ENCODE assay signal across 32 mouse cellular contexts in genomic region chr5:4259260-4259659, GRCm38 (mm10).
"Had no signal": no experiment of that assay in that cellular context is flagged by ENCODE, and none has a peak within 500 bp of the region (broad histone marks: within the 10 kb centered on the region; RNA-seq: fewer than 3 reads in every experiment).

No protein-coding gene starts in this region.

- H3K4me1 ChIP-seq: liver, embryonic 12.5 days; liver, embryonic 13.5 days; liver, embryonic 15.5 days; lung, embryonic 15.5 days; megakaryocyte, embryonic 14.5 days; midbrain, embryonic 10.5 days; midbrain, embryonic 12.5 days; neural tube, embryonic 12.5 days had no signal

- H3K9me3 ChIP-seq: limb, embryonic 10.5 days; limb, embryonic 13.5 days; limb, embryonic 15.5 days; liver, embryonic 12.5 days; liver, embryonic 13.5 days; liver, embryonic 15.5 days; lung, embryonic 15.5 days; megakaryocyte, embryonic 14.5 days; midbrain, embryonic 10.5 days; midbrain, embryonic 12.5 days; midbrain, embryonic 15.5 days; neural tube, embryonic 12.5 days had no signal

- H3K27ac ChIP-seq: left cerebral cortex, adult 2 months; limb, embryonic 10.5 days; limb, embryonic 12.5 days; limb, embryonic 13.5 days; limb, embryonic 15.5 days; liver, embryonic 12.5 days; liver, embryonic 13.5 days; liver, embryonic 14.5 days; liver, embryonic 15.5 days; lung, embryonic 15.5 days; macrophage; midbrain, embryonic 10.5 days; midbrain, embryonic 12.5 days; midbrain, embryonic 15.5 days; neural tube, embryonic 12.5 days had no signal

- H3K36me3 ChIP-seq: limb, embryonic 10.5 days; limb, embryonic 12.5 days; limb, embryonic 13.5 days; limb, embryonic 15.5 days; liver, embryonic 12.5 days; liver, embryonic 13.5 days; liver, embryonic 15.5 days; lung, embryonic 15.5 days; midbrain, embryonic 10.5 days; midbrain, embryonic 12.5 days; midbrain, embryonic 15.5 days; neural tube, embryonic 12.5 days had no signal

- H3K27me3 ChIP-seq: limb, embryonic 12.5 days; limb, embryonic 13.5 days; limb, embryonic 15.5 days; liver, embryonic 12.5 days; liver, embryonic 13.5 days; liver, embryonic 15.5 days; lung, embryonic 15.5 days; megakaryocyte, embryonic 14.5 days; midbrain, embryonic 12.5 days; midbrain, embryonic 15.5 days; neural tube, embryonic 12.5 days had no signal

- H3K9ac ChIP-seq: limb, embryonic 12.5 days; limb, embryonic 13.5 days; limb, embryonic 15.5 days; liver, embryonic 12.5 days; liver, embryonic 13.5 days; liver, embryonic 14.5 days; liver, embryonic 15.5 days; liver, postnatal 0 days; lung, embryonic 14.5 days; lung, embryonic 15.5 days; midbrain, embryonic 12.5 days; midbrain, embryonic 15.5 days; neural tube, embryonic 12.5 days had no signal

- ATAC-seq: liver, embryonic 12.5 days; liver, postnatal 0 days; lung, postnatal 0 days; midbrain, embryonic 15.5 days; midbrain, embryonic 16.5 days had no signal

- H3K4me3 ChIP-seq: left cerebral cortex, adult 2 months; limb, embryonic 10.5 days; limb, embryonic 12.5 days; limb, embryonic 13.5 days; limb, embryonic 15.5 days; liver, embryonic 12.5 days; liver, embryonic 13.5 days; liver, embryonic 15.5 days; lung, embryonic 15.5 days; megakaryocyte, embryonic 14.5 days; midbrain, embryonic 10.5 days; midbrain, embryonic 12.5 days; midbrain, embryonic 15.5 days; myocyte; neural tube, embryonic 12.5 days had no signal

- DNase-seq: left cerebral cortex, postnatal 4 days; liver; liver, embryonic 13.5 days; liver, postnatal 0 days; lung, adult 18-20 months; lung, adult 2 months; lung, embryonic 14.5 days; lung, postnatal 10 days; lung, postnatal 14 days; lung, postnatal 36 days; lung, postnatal 4 days; midbrain, embryonic 14.5 days had no signal

- H3K4me2 ChIP-seq: limb, embryonic 12.5 days; limb, embryonic 13.5 days; limb, embryonic 15.5 days; liver, embryonic 11.5 days; liver, embryonic 12.5 days; liver, embryonic 13.5 days; liver, embryonic 15.5 days; lung, embryonic 14.5 days; lung, embryonic 15.5 days; midbrain, embryonic 11.5 days; midbrain, embryonic 12.5 days; midbrain, embryonic 15.5 days; neural tube, embryonic 12.5 days had no signal
